Mouse (Mus musculus) midbrain, embryonic 16.5 days (tissue): ENCODE results near the gene Sema3f. TPM values are rescaled to one million over a fixed set of nuclear protein-coding genes. Genes with fewer than 3 reads are reported as not detected.

Source experiments
- ATAC-seq: fragments of 200-750 bp; cut with Nextera tagmentation; 2 replicates; pipeline ENCODE4 v1.8.0; 2017; ENCODE audit warnings: moderate TSS enrichment
- H3K27ac ChIP-seq: fragments of 300-500 bp; sonication (generic); 2 replicates; pipeline ENCODE4 v1.5.1; 2014; ENCODE audit warnings: mild to moderate bottlenecking, low read length, mixed read lengths
- H3K27me3 ChIP-seq: fragments of 300-500 bp; sonication (generic); 2 replicates; pipeline ENCODE4 v1.6.1; 2014; ENCODE audit warnings: low read depth, low read length, mixed read lengths; ENCODE audit not compliant: control insufficient read depth, insufficient read depth
- H3K36me3 ChIP-seq: fragments of 300-500 bp; sonication (generic); 2 replicates; pipeline ENCODE4 v1.6.1; 2014; ENCODE audit warnings: mild to moderate bottlenecking, low read length, moderate library complexity, mixed read lengths; ENCODE audit not compliant: control insufficient read depth, insufficient read depth
- H3K4me1 ChIP-seq: fragments of 300-500 bp; sonication (generic); 2 replicates; pipeline ENCODE4 v1.6.1; 2014; ENCODE audit warnings: mild to moderate bottlenecking, low read length, mixed read lengths; ENCODE audit not compliant: control insufficient read depth, insufficient read depth
- H3K4me2 ChIP-seq: fragments of 300-500 bp; sonication (generic); 2 replicates; pipeline ENCODE4 v1.6.1; 2014; ENCODE audit warnings: mild to moderate bottlenecking, low read length, mixed read lengths
- H3K4me3 ChIP-seq: fragments of 300-500 bp; sonication (generic); 2 replicates; pipeline ENCODE4 v1.5.1; 2014; ENCODE audit warnings: low read depth, mild to moderate bottlenecking, low read length, moderate library complexity, mixed read lengths
- H3K9ac ChIP-seq: fragments of 300-500 bp; sonication (generic); 2 replicates; pipeline ENCODE4 v1.6.1; 2014; ENCODE audit warnings: low read depth, low read length, mixed read lengths
- H3K9me3 ChIP-seq: fragments of 300-500 bp; sonication (generic); replicated peaks from 2 replicates; pipeline ENCODE4 v1.6.1; 2014; ENCODE audit warnings: mild to moderate bottlenecking, low read length, mixed read lengths; ENCODE audit not compliant: control insufficient read depth, poor library complexity, severe bottlenecking
- WGBS: fragments of 180-500 bp; shearing (Covaris S2); extraction: QIAGEN DNeasy Blood & Tissue Kit; methylation state at CpG from one replicate; pipeline ENCODE4 v1.1.7; 2014; 5-methylcytosine and 5-hydroxymethylcytosine counted together
- polyA plus RNA-seq: library from polyadenylated mRNA; unstranded; fragments of >200 nt; fragmentation: Nextera tagmentation; extraction: Ambion mirVana; gene quantifications from 2 replicates; pipeline ENCODE4 v1.2.1, GENCODE M21; 2015

Sema3f gene
- polyA plus RNA-seq, 1 experiment from 2014 or later, result 19.2 TPM

DNA sequence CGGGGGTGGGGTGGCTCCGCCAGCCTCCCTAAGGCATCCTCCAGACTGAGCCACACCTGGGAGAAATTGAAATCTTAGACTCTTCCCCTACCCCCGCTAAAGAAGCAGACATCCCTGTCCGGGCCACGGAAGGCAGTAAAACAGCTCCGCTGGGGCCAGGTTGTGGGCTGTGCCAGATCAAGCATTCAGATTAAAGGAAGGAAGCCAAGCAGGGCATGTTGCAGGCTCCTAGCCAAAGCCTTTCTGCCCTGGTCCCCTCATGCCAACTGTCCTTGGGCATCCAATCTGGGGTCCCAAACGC lies 25.9 kb upstream of the Sema3f start:
- Histone ChIP-seq H3K9me3 (no peaks in the 10 kb centered on the region), H3K27ac (peak overlapping the region; percentile 91), H3K9ac (peak overlapping the region; percentile 58), H3K36me3 (peaks cover 19% of the 10 kb centered on the region), H3K27me3 (no peaks in the 10 kb centered on the region), H3K4me2 (peak overlapping the region; percentile 47), H3K4me1 (peaks cover 29% of the 10 kb centered on the region), H3K4me3 (peak overlapping the region; percentile 2; the same call in 1 of the 2 replicates)
- 4% methylated on average over 7 of the region's 7 CpGs for WGBS
- ATAC-seq, result peak; percentile 6; the same call in 1 of the 2 replicates

- H3K36me3 ChIP-seq, result peaks cover 13% of the 10 kb centered on the region
- peak overlapping the region; percentile 47 for H3K4me2 ChIP-seq
- H3K9ac ChIP-seq, result peak overlapping the region; percentile 58
- under 1% methylated on average over 16 of the region's 17 CpGs for WGBS
- no peaks in the 10 kb centered on the region for H3K9me3 ChIP-seq
- ATAC-seq, result peak; percentile 62
- peak overlapping the region; percentile 91 for H3K27ac ChIP-seq
- peak overlapping the region; percentile 2 for H3K4me3 ChIP-seq
- H3K27me3 ChIP-seq, result no peaks in the 10 kb centered on the region
- H3K4me1 ChIP-seq, result peaks cover 35% of the 10 kb centered on the region
Observed at GRCm38 (mm10) chr9:107735356-107736184, 25.3 kb upstream of the Sema3f start.

DNA sequence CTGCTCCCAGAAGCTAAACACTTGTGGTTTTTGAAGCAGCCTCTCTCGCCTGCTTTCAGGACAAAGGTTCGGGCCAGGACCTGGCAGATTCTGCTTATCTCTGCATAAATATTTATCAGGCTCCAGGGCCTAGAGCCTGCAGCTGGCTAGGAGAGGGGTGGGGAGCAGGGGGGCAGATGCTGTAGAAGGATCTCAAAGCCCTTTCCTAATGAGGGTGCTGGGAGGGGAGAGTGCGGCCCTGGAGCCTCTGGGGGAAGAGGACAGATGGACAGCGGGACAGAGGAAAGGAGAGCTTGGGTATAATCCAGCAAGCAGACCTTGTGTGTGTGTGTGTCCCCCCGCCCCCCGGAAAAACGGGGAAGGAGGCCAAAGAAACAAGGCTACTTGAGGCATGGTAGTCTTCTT lies 24.3 kb upstream of the Sema3f start:
- Histone ChIP-seq H3K9me3 (no peaks in the 10 kb centered on the region), H3K27ac (peak overlapping the region; percentile 91), H3K36me3 (peaks cover 7% of the 10 kb centered on the region; the same call in 1 of the 2 replicates), H3K4me3 (no peak overlapping the region), H3K9ac (peak overlapping the region; percentile 58; the same call in 1 of the 2 replicates), H3K4me1 (peaks cover 44% of the 10 kb centered on the region), H3K27me3 (no peaks in the 10 kb centered on the region), H3K4me2 (no peak overlapping the region; the same call in 1 of the 2 replicates)
- WGBS, result 21% methylated on average over 7 of the region's 7 CpGs
- ATAC-seq, result no peak

- Histone ChIP-seq H3K9me3 (no peaks in the 10 kb centered on the region), H3K4me3 (no peak overlapping the region), H3K4me1 (peaks cover 48% of the 10 kb centered on the region), H3K27ac (peak overlapping the region; percentile 92), H3K27me3 (no peaks in the 10 kb centered on the region), H3K4me2 (peak overlapping the region; percentile 27), H3K36me3 (no peaks in the 10 kb centered on the region), H3K9ac (0 out of 2 replicates have a peak overlapping the region, but pooled peaks have one; percentile 21)
- 6% methylated on average over 3 of the region's 3 CpGs for WGBS
- ATAC-seq, result peak; percentile 66
Observed at GRCm38 (mm10) chr9:107729709-107730108, 19.4 kb upstream of the Sema3f start.

- peak overlapping the region; percentile 27 for H3K4me2 ChIP-seq
- peak overlapping the region; percentile 33; the same call in 1 of the 2 replicates for H3K9ac ChIP-seq
- H3K4me1 ChIP-seq, result peaks cover 46% of the 10 kb centered on the region
- H3K27ac ChIP-seq, result peak overlapping the region; percentile 92
- 63% methylated on average over 6 of the region's 6 CpGs for WGBS
- H3K27me3 ChIP-seq, result no peaks in the 10 kb centered on the region
- no peaks in the 10 kb centered on the region for H3K36me3 ChIP-seq
- ATAC-seq, result no peak
- H3K9me3 ChIP-seq, result no peaks in the 10 kb centered on the region
- H3K4me3 ChIP-seq, result no peak overlapping the region
Observed at GRCm38 (mm10) chr9:107728919-107729670, 18.8 kb upstream of the Sema3f start.

DNA sequence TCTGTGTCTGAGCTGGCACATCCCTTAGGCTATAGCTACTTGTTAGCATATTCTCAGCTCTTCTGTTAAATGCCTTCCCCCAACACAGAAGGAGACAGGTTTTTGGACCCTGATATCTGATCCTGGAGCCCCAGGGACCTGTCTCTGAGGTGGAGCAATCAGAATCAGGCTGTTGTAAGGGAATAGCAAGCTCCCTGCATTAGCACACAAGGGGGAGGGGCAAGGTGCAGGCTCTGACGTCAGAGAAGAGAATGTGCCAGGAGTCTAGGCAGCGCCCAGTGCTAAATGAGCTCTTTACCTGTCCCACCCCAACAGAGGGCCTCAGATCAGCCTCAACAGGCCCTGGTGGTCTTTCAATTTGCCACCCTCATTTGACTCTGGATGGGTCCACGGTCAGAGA lies 16.8 kb upstream of the Sema3f start:
- Histone ChIP-seq H3K27me3 (no peaks in the 10 kb centered on the region), H3K36me3 (no peaks in the 10 kb centered on the region), H3K9ac (no peak overlapping the region), H3K9me3 (no peaks in the 10 kb centered on the region), H3K27ac (peak overlapping the region; percentile 72), H3K4me1 (peaks cover 64% of the 10 kb centered on the region), H3K4me3 (no peak overlapping the region), H3K4me2 (no peak overlapping the region)
- 46% methylated on average over 3 of the region's 3 CpGs for WGBS
- ATAC-seq, result peak; percentile 16; the same call in 1 of the 2 replicates

DNA sequence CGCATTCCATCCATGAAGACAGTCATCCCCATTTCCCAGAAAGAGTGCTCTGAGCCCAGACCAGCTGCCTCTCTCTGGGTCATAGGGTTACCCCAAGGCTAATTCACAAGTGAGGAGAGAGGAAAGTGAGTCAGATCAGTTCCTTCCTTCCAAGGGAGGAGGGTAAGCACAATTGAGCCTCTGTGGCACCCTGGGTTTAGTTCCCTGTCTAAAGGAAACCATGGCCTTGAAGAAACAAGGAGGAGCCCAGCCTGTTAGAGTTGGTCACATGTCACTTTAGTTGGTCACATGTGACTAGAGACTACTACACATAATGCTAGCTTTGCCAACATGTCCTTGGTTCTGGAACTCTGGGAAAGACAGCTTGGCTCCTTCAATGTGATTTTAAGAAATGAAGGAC lies 14.5 kb upstream of the Sema3f start:
- 96% methylated on average over 1 of the region's 1 CpGs for WGBS

GRCm38 (mm10) chr9:107723794-107724531 lies 13.7 kb upstream of the Sema3f start:
- 0 out of 2 replicates have a peak, but pooled peaks have one; percentile 16 for ATAC-seq
- no peaks in the 10 kb centered on the region for H3K36me3 ChIP-seq
- no peaks in the 10 kb centered on the region for H3K27me3 ChIP-seq
- WGBS, result 1% methylated on average over 11 of the region's 11 CpGs
- H3K9me3 ChIP-seq, result no peaks in the 10 kb centered on the region
- no peak overlapping the region; the same call in 1 of the 2 replicates for H3K9ac ChIP-seq
- H3K4me2 ChIP-seq, result 0 out of 2 replicates have a peak overlapping the region, but pooled peaks have one; percentile 5
- no peak overlapping the region for H3K4me3 ChIP-seq
- H3K27ac ChIP-seq, result peak overlapping the region; percentile 64
- H3K4me1 ChIP-seq, result peaks cover 42% of the 10 kb centered on the region

More for the DNA sequence above, 14.5 kb upstream of the Sema3f start:
- no peak overlapping the region for H3K4me3 ChIP-seq
- no peak overlapping the region for H3K9ac ChIP-seq
- H3K4me1 ChIP-seq, result peaks cover 50% of the 10 kb centered on the region
- H3K4me2 ChIP-seq, result no peak overlapping the region
- no peak for ATAC-seq
- no peak overlapping the region for H3K27ac ChIP-seq
- H3K9me3 ChIP-seq, result no peaks in the 10 kb centered on the region
- H3K36me3 ChIP-seq, result no peaks in the 10 kb centered on the region
- H3K27me3 ChIP-seq, result no peaks in the 10 kb centered on the region
